Mouse (Mus musculus): ENCODE measurements around the gene Ssr1. TPM values are rescaled to one million over a fixed set of nuclear protein-coding genes. Genes with fewer than 3 reads are reported as not detected.

Gene Ssr1
- total and polyA plus RNA-seq, 2 experiments from 2014 or later: 23.3 to 76.3 TPM

GRCm38 (mm10) chr13:37920727-37921126, 73.3 kb downstream of the Ssr1 start:
- Histone ChIP-seq H3K9ac (replicated peaks; ENCODE audit: low read length) (no peak overlapping the region), H3K9me3 (ENCODE audit: low read length) (no peaks in the 10 kb centered on the region), H3K27ac (no peak overlapping the region), H3K4me2 (ENCODE audit: low read depth, low read length) (no peak overlapping the region), H3K36me3 (ENCODE audit: insufficient read depth, low read length) (no peaks in the 10 kb centered on the region; the same call in 1 of the 2 replicates), H3K4me3 (ENCODE audit: low read length) (no peak overlapping the region), H3K27me3 (ENCODE audit: insufficient read depth, low read length) (no peaks in the 10 kb centered on the region), H3K4me1 (ENCODE audit: insufficient read depth, low read length) (no peaks in the 10 kb centered on the region)
- no peak for TF ChIP-seq CTCF (IDR thresholded peaks at IDR 0.05; ENCODE audit: low read depth)
- DNase-seq (ENCODE audit: low spot score): no peak
- ATAC-seq: no peak
- WGBS: 22% methylated on average over 2 of the region's 2 CpGs

DNA sequence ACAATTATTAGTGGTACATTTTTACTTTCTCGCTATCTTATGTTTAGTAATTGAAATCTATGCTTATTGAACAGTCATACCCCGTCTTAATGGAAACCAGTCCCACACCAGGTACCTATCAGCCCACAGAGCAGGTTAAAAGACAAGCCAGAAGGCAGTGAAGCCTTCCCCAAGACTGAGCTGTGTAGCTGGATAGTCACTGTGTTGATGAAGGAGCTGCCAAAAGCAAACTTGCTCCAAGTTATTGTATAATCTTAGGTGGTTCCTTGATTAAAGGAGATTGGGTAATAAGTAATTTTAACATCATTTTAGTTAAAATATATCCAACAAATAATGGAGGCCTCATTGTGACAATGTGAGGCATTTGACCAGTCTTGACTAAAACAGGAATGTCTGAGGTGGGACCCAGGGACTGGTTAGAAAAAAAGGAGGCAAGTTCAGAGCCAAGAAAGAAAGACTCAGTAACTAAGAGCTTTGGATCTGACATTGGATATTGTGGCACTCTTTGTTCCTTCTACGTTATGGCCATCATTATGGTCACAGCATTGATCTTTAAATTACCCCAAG, 74.2 kb downstream of the Ssr1 start:
- Histone ChIP-seq H3K36me3 (ENCODE audit: insufficient read depth, low read length) (no peaks in the 10 kb centered on the region; the same call in 1 of the 2 replicates), H3K4me1 (ENCODE audit: insufficient read depth, low read length) (no peaks in the 10 kb centered on the region), H3K27ac (no peak overlapping the region), H3K4me2 (ENCODE audit: low read depth, low read length) (no peak overlapping the region), H3K9ac (replicated peaks; ENCODE audit: low read length) (no peak overlapping the region), H3K9me3 (ENCODE audit: low read length) (no peaks in the 10 kb centered on the region), H3K27me3 (ENCODE audit: insufficient read depth, low read length) (no peaks in the 10 kb centered on the region), H3K4me3 (ENCODE audit: low read length) (no peak overlapping the region)
- ATAC-seq: no peak
- WGBS: 88% methylated on average over 3 of the region's 3 CpGs
- DNase-seq (ENCODE audit: low spot score): no peak
- TF ChIP-seq CTCF (IDR thresholded peaks at IDR 0.05; ENCODE audit: low read depth): no peak

DNA sequence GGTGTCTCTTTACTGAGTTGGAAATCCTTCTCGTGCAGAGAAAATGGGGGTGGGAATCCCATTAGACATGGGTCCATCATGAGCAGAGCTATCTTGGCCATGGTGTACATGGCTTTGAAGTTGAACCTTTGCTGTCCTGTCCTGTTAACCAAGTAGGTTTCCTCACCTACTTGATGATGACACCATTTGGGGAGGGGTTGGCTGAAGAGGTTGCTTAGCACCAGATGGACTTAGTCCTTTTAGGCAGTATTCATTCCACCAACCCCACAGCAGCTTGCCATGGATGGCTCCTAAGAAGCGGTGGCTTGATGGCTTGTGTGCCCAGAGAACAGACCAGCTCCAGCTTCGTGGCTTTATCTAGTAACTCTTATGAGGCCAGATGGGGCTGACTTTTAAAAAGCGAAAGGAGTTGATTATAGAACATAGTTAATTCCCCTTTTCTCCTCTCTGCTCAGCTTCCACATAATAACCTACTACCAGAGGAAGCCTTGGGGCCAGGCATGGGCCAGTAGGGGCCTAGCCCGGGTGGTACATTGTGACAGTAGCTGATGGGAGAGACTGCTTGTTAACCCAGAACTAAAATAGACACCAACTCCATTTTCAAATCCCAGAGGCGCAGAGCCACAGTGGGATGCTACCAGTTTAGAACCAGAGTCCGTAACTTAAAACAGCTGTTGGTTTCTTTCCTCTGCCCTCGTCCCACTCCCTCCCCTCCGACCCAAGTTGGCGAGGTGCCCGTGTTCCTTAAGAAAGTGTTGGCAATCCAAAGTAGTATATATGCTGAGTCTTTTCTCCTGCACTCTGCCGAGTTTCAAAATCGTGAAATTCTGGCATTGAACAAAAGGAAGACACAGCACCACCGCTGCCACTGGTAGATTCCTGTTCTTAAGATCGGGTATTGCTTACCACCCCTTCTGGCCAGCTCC, 75.4 kb downstream of the Ssr1 start:
- Histone ChIP-seq H3K9ac (replicated peaks; ENCODE audit: low read length) (no peak overlapping the region), H3K4me2 (ENCODE audit: low read depth, low read length) (no peak overlapping the region), H3K4me1 (ENCODE audit: insufficient read depth, low read length) (no peaks in the 10 kb centered on the region), H3K27ac (no peak overlapping the region), H3K9me3 (ENCODE audit: low read length) (no peaks in the 10 kb centered on the region), H3K36me3 (ENCODE audit: insufficient read depth, low read length) (no peaks in the 10 kb centered on the region; the same call in 1 of the 2 replicates), H3K27me3 (ENCODE audit: insufficient read depth, low read length) (no peaks in the 10 kb centered on the region), H3K4me3 (ENCODE audit: low read length) (no peak overlapping the region)
- ATAC-seq (no peak), DNase-seq (ENCODE audit: low spot score) (no peak)
- TF ChIP-seq CTCF (IDR thresholded peaks at IDR 0.05; ENCODE audit: low read depth): no peak
- 80% methylated on average over 15 of the region's 15 CpGs for WGBS

Other genes starting within 250 kb of the Ssr1 start
- gene Rreb1, start 215.8 kb downstream of the Ssr1 start, total RNA-seq (2014; rRNA removed): 6.0 and 9.3 TPM in 2 replicates
- gene Rreb1, start 215.8 kb downstream of the Ssr1 start, polyA plus RNA-seq (2015; fragmentation: Nextera tagmentation; extraction: Ambion mirVana): 2.3 and 3.2 TPM in 2 replicates
- 27.9 and 31.1 TPM in 2 replicates for gene Riok1, start 42.8 kb upstream of the Ssr1 start, total RNA-seq (2014; rRNA removed)
- 44.0 and 44.7 TPM in 2 replicates for gene Riok1, start 42.8 kb upstream of the Ssr1 start, polyA plus RNA-seq (2015; fragmentation: Nextera tagmentation; extraction: Ambion mirVana)
- gene Cage1, start 42.9 kb upstream of the Ssr1 start, total RNA-seq (2014; rRNA removed): 2.0 and 3.5 TPM in 2 replicates
- gene Cage1, start 42.9 kb upstream of the Ssr1 start, polyA plus RNA-seq (2015; fragmentation: Nextera tagmentation; extraction: Ambion mirVana): 3.3 and 3.4 TPM in 2 replicates
- gene Dsp, start 157.1 kb upstream of the Ssr1 start, total RNA-seq (2014; rRNA removed): 0.58 and 0.73 TPM in 2 replicates
- gene Dsp, start 157.1 kb upstream of the Ssr1 start, polyA plus RNA-seq (2015; fragmentation: Nextera tagmentation; extraction: Ambion mirVana): 0.28 and 0.35 TPM in 2 replicates
- 7.8 and 10.4 TPM in 2 replicates for gene Snrnp48, start 210.7 kb upstream of the Ssr1 start, total RNA-seq (2014; rRNA removed)
- gene Snrnp48, start 210.7 kb upstream of the Ssr1 start, polyA plus RNA-seq (2015; fragmentation: Nextera tagmentation; extraction: Ambion mirVana): 17.7 and 23.0 TPM in 2 replicates